Mouse (Mus musculus) midbrain, postnatal 0 days (tissue): ENCODE measurements around the gene Tpm3. TPM values are rescaled to one million over a fixed set of nuclear protein-coding genes. Genes with fewer than 3 reads are reported as not detected.

ENCODE experiments used
- ATAC-seq: fragments of 200-750 bp; cut with Nextera tagmentation; 2 replicates; pipeline ENCODE4 v1.8.0; 2017; ENCODE audit warnings: moderate number of reproducible peaks, mild to moderate bottlenecking, moderate TSS enrichment, moderate library complexity; ENCODE audit not compliant: low FRiP score
- DNase-seq: peaks from one replicate; pipeline ENCODE4 v3.0.0-alpha.2; 2015; ENCODE audit warnings: low spot score
- H3K27ac ChIP-seq: fragments of 300-500 bp; sonication (generic); 2 replicates; pipeline ENCODE4 v1.5.1; 2014; ENCODE audit warnings: low read depth, mild to moderate bottlenecking, low read length, mixed read lengths
- H3K27me3 ChIP-seq: fragments of 300-500 bp; sonication (generic); 2 replicates; pipeline ENCODE4 v1.6.1; 2014; ENCODE audit warnings: low read length, control low read depth, mixed read lengths; ENCODE audit not compliant: insufficient read depth
- H3K36me3 ChIP-seq: fragments of 300-500 bp; sonication (generic); 2 replicates; pipeline ENCODE4 v1.6.1; 2014; ENCODE audit warnings: low read length, control low read depth, mixed read lengths; ENCODE audit not compliant: insufficient read depth
- H3K4me1 ChIP-seq: fragments of 300-500 bp; sonication (generic); 2 replicates; pipeline ENCODE4 v1.6.1; 2014; ENCODE audit warnings: mild to moderate bottlenecking, control low read depth, antibody characterized with exemption, low read length, mixed read lengths; ENCODE audit not compliant: insufficient read depth
- H3K4me2 ChIP-seq: fragments of 300-500 bp; sonication (generic); 2 replicates; pipeline ENCODE4 v1.6.1; 2014; ENCODE audit warnings: low read depth, mild to moderate bottlenecking, low read length, mixed read lengths; ENCODE audit not compliant: poor library complexity, severe bottlenecking
- H3K4me3 ChIP-seq: fragments of 300-500 bp; sonication (generic); 2 replicates; pipeline ENCODE4 v1.5.1; 2014; ENCODE audit warnings: low read depth, mild to moderate bottlenecking, low read length, moderate library complexity
- H3K9ac ChIP-seq: fragments of 300-500 bp; sonication (generic); replicated peaks from 2 replicates; pipeline ENCODE4 v1.6.1; 2014; ENCODE audit warnings: mild to moderate bottlenecking, low read length, moderate library complexity, mixed read lengths; ENCODE audit not compliant: poor library complexity, severe bottlenecking
- H3K9me3 ChIP-seq: fragments of 300-500 bp; sonication (generic); 2 replicates; pipeline ENCODE4 v1.6.1; 2016; ENCODE audit warnings: low read length, control low read depth
- CTCF ChIP-seq: IDR thresholded peaks from 2 replicates; pipeline ENCODE4 v1.5.1; 2016; ENCODE audit warnings: antibody characterized with exemption, mild to moderate bottlenecking
- WGBS: fragments of 180-500 bp; shearing (Covaris S2); extraction: QIAGEN DNeasy Blood & Tissue Kit; methylation state at CpG from one replicate; pipeline ENCODE4 v1.1.7; 2014; 5-methylcytosine and 5-hydroxymethylcytosine counted together
- microRNA counts: library from miRNA; unstranded; fragments of <30 nt; microRNA quantifications from one replicate; lab custom pipeline; 2015
- microRNA-seq: library from miRNA; unstranded; fragments of <30 nt; microRNA quantifications from one replicate; pipeline ENCODE4, GENCODE M21; 2016; ENCODE audit warnings: borderline number of aligned reads
- polyA plus RNA-seq: library from polyadenylated mRNA; unstranded; fragments of >200 nt; fragmentation: Nextera tagmentation; extraction: Ambion mirVana; gene quantifications from 2 replicates; pipeline ENCODE4 v1.2.1, GENCODE M21; 2015
- total RNA-seq: library from RNA; depleted of rRNA; stranded (reverse); fragments of >200 nt; gene quantifications from 2 replicates; pipeline ENCODE4 v1.2.3, GENCODE M21; 2014; rRNA removed

Gene Tpm3
- total and polyA plus RNA-seq, 2 experiments from 2014 or later = 182 to 331 TPM

DNA sequence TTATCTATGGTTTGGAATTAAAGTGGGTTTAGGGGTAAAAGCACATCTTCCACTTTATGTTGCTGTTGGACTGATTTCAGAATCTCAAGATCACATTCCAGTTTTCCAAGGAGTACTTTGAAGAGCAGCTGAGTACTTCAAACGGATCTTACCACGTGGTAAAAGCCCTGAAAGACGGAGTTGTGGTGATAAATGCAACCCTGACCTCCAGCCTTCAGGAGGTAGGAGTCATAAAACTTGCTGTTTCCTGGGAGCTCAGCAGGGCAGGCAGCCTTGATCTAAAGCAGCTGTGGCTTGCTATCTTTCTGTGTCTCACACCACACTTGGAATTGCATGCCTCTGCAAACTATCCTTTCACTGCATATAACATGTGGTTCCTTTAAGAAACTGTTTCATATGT lies 62.0 kb downstream of the Tpm3 start:
- Histone ChIP-seq H3K27me3 (no peaks in the 10 kb centered on the region), H3K27ac (no peak overlapping the region), H3K4me2 (no peak overlapping the region), H3K9ac (no peak overlapping the region), H3K4me3 (no peak overlapping the region), H3K36me3 (no peaks in the 10 kb centered on the region), H3K9me3 (no peaks in the 10 kb centered on the region), H3K4me1 (no peaks in the 10 kb centered on the region)
- ATAC-seq (no peak), DNase-seq (no peak)
- no peak for TF ChIP-seq CTCF
- 70% methylated on average over 3 of the region's 3 CpGs for WGBS

- no peak for TF ChIP-seq CTCF
- Histone ChIP-seq H3K36me3 (no peaks in the 10 kb centered on the region), H3K27ac (no peak overlapping the region), H3K4me1 (no peaks in the 10 kb centered on the region), H3K9me3 (no peaks in the 10 kb centered on the region), H3K27me3 (no peaks in the 10 kb centered on the region), H3K9ac (no peak overlapping the region), H3K4me3 (no peak overlapping the region), H3K4me2 (no peak overlapping the region)
- ATAC-seq = no peak
- no peak for DNase-seq
- WGBS = 84% methylated on average over 5 of the region's 5 CpGs
Observed at GRCm38 (mm10) chr3:90134993-90135392, 62.5 kb downstream of the Tpm3 start.

- Histone ChIP-seq H3K4me3 (no peak overlapping the region), H3K9me3 (no peaks in the 10 kb centered on the region), H3K27me3 (no peaks in the 10 kb centered on the region), H3K4me2 (no peak overlapping the region), H3K36me3 (no peaks in the 10 kb centered on the region), H3K9ac (no peak overlapping the region), H3K4me1 (no peaks in the 10 kb centered on the region), H3K27ac (no peak overlapping the region)
- TF ChIP-seq CTCF = peak; percentile 51
- ATAC-seq (no peak), DNase-seq (peak; percentile 29)
- WGBS = 38% methylated on average over 13 of the region's 13 CpGs
Observed at GRCm38 (mm10) chr3:90136660-90137059, 64.2 kb downstream of the Tpm3 start.

DNA sequence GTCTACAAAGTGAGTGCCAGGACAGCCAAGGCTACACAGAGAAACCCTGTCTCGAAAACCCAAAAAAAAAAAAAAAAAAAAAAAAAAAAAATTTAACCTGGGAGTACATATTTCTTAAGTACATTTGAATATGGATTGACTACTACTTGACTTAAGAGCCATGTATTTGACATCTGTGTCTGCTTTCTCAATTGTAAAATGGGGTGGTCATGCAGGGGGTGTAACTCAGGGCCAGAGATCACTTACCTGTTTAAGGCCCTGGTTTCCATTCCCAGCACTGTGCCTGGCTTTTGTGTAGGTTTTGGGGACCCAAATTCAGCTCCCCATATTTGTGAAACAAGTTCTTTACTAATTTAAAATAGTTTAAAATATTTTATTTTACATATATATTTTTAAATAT lies 65.2 kb downstream of the Tpm3 start:
- no peak for TF ChIP-seq CTCF
- DNase-seq (no peak), ATAC-seq (no peak)
- Histone ChIP-seq H3K9ac (no peak overlapping the region), H3K27me3 (no peaks in the 10 kb centered on the region), H3K36me3 (no peaks in the 10 kb centered on the region), H3K9me3 (no peaks in the 10 kb centered on the region), H3K4me2 (no peak overlapping the region), H3K27ac (no peak overlapping the region), H3K4me3 (no peak overlapping the region), H3K4me1 (no peaks in the 10 kb centered on the region)
- WGBS = no CpG with 5 or more reads among the region's 1 CpGs

DNA sequence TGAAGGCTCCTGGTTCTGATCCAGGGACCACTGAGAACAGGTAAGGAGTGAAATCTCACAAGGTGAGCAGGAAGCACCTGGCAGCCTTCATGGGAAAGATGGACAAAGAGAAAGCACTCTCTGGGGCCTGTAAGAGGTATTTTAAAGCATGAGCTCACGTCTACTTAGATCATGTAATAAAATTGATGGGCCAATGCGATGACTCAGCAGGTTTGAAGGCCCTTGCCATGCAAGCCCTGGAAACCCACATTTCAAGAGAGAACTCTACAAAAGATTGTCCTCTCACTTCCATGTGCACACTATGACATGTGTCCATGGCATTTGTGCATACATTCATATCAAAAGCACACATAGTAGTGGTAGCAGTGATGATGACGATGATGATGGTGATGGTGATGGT lies 67.5 kb downstream of the Tpm3 start:
- 98% methylated on average over 3 of the region's 3 CpGs for WGBS
- no peaks in the 10 kb centered on the region for H3K36me3 ChIP-seq
- H3K9ac ChIP-seq = no peak overlapping the region
- no peaks in the 10 kb centered on the region for H3K27me3 ChIP-seq
- no peak overlapping the region for H3K4me2 ChIP-seq
- H3K4me3 ChIP-seq = no peak overlapping the region
- no peak for TF ChIP-seq CTCF
- DNase-seq = no peak
- no peaks in the 10 kb centered on the region for H3K9me3 ChIP-seq
- H3K27ac ChIP-seq = no peak overlapping the region
- no peak for ATAC-seq
- H3K4me1 ChIP-seq = no peaks in the 10 kb centered on the region

DNA sequence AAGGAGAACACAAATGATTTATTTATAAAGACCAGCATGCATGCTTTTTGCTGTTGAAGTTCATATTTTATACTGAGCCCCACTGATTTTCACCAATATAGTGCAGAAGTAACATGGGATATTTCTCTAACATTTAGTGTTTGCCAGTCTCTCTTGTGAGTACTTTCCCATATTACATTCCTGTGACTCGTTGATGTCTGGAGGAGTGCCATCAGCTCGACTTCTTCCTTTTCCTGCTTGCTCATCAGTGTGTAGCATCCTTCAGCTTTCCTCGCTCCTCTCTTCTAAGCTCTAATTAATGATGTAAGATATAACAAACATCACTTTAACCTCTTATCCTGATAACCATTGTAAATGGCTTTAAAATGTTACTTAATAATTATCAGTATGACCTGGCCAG lies 73.0 kb downstream of the Tpm3 start:
- H3K9ac ChIP-seq = no peak overlapping the region
- H3K9me3 ChIP-seq = no peaks in the 10 kb centered on the region
- H3K27me3 ChIP-seq = no peaks in the 10 kb centered on the region
- no peak overlapping the region for H3K27ac ChIP-seq
- no peak for ATAC-seq
- no peak for TF ChIP-seq CTCF
- no peaks in the 10 kb centered on the region for H3K36me3 ChIP-seq
- H3K4me3 ChIP-seq = no peak overlapping the region
- no peaks in the 10 kb centered on the region for H3K4me1 ChIP-seq
- no peak for DNase-seq
- 87% methylated on average over 3 of the region's 3 CpGs for whole genome bisulfite sequencing
- no peak overlapping the region for H3K4me2 ChIP-seq

DNA sequence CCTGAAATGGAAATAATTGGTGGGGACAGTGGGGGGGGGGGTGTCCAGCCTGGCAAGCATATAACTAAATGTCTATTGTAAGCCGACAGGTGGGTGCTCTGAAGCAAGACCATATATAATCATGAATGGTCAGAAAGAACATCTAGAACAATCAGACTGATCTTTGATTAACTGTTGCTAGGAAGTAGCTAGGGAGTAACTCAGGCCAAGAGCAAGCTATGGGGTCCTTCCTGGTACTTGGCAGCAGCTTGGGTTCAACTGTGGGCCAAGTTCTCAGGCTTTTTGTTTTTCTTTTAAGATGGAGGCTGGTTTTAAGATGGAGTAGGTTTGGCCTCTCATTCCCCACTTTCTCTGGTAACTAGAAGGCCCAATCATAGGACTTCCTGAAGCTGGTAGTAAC lies 74.2 kb downstream of the Tpm3 start:
- no peaks in the 10 kb centered on the region for H3K9me3 ChIP-seq
- H3K4me2 ChIP-seq = no peak overlapping the region
- no peaks in the 10 kb centered on the region for H3K36me3 ChIP-seq
- no peak overlapping the region for H3K27ac ChIP-seq
- WGBS = 56% methylated on average over 1 of the region's 1 CpGs
- no peaks in the 10 kb centered on the region for H3K27me3 ChIP-seq
- ATAC-seq (no peak), DNase-seq (peak; percentile 4)
- TF ChIP-seq CTCF = no peak
- no peaks in the 10 kb centered on the region for H3K4me1 ChIP-seq
- no peak overlapping the region for H3K9ac ChIP-seq
- H3K4me3 ChIP-seq = no peak overlapping the region

MicroRNAs within 50 kb of the gene (microRNA counts, 519-probe panel; counts per million panel counts)
- 3,079 counts per million, percentile 71 among the panel's probes with 10 or more counts for microRNA mmu-miR-190b (lab: Ali Mortazavi, UCI)

Small RNA genes lying within 50 kb of the gene (microRNA-seq; reads per million reads assigned to microRNA genes)
- 15.4 reads per million, percentile 26 among the genes with 10 or more reads in this experiment for gene Mir190b

Other genes with a start within 250 kb of the Tpm3 start
- 1.8 and 2.7 TPM in 2 replicates for gene She, start 241.3 kb upstream of the Tpm3 start, total RNA-seq
- 0.91 and 1.0 TPM in 2 replicates for gene She, start 241.3 kb upstream of the Tpm3 start, polyA plus RNA-seq
- gene Il6ra, start 159.5 kb upstream of the Tpm3 start, total RNA-seq = 0.99 and 2.0 TPM in 2 replicates
- gene Il6ra, start 159.5 kb upstream of the Tpm3 start, polyA plus RNA-seq = 1.1 and 1.8 TPM in 2 replicates
- gene Atp8b2, start 109.1 kb upstream of the Tpm3 start, total RNA-seq = 68.9 and 95.4 TPM in 2 replicates
- 7.9 and 9.0 TPM in 2 replicates for gene Atp8b2, start 109.1 kb upstream of the Tpm3 start, polyA plus RNA-seq
- 40.6 and 45.7 TPM in 2 replicates for gene Hax1, start 73.9 kb upstream of the Tpm3 start, total RNA-seq
- 71.8 and 77.4 TPM in 2 replicates for gene Hax1, start 73.9 kb upstream of the Tpm3 start, polyA plus RNA-seq
- 101 and 111 TPM in 2 replicates for gene 4933434E20Rik, start 21.0 kb upstream of the Tpm3 start, total RNA-seq
- 230 and 246 TPM in 2 replicates for gene 4933434E20Rik, start 21.0 kb upstream of the Tpm3 start, polyA plus RNA-seq
- 108 and 112 TPM in 2 replicates for gene Ubap2l, start 20.0 kb upstream of the Tpm3 start, total RNA-seq
- 93.2 and 133 TPM in 2 replicates for gene Ubap2l, start 20.0 kb upstream of the Tpm3 start, polyA plus RNA-seq
- 0.24 and 0.55 TPM in 2 replicates for gene Nup210l, start 31.5 kb downstream of the Tpm3 start, total RNA-seq
- gene Nup210l, start 31.5 kb downstream of the Tpm3 start, polyA plus RNA-seq = 0.17 and 0.22 TPM in 2 replicates
- 2,807 and 2,947 TPM in 2 replicates for gene Rps27, start 141.0 kb downstream of the Tpm3 start, total RNA-seq
- 773 and 821 TPM in 2 replicates for gene Rps27, start 141.0 kb downstream of the Tpm3 start, polyA plus RNA-seq
- 3.9 and 5.9 TPM in 2 replicates for gene Rab13, start 141.0 kb downstream of the Tpm3 start, total RNA-seq
- gene Rab13, start 141.0 kb downstream of the Tpm3 start, polyA plus RNA-seq = 17.4 and 18.5 TPM in 2 replicates
- 37.3 and 39.1 TPM in 2 replicates for gene Jtb, start 158.9 kb downstream of the Tpm3 start, total RNA-seq
- 115 and 123 TPM in 2 replicates for gene Jtb, start 158.9 kb downstream of the Tpm3 start, polyA plus RNA-seq
- gene Creb3l4, start 170.9 kb downstream of the Tpm3 start, total RNA-seq = 0.77 and 1.6 TPM in 2 replicates
- 1.2 and 1.7 TPM in 2 replicates for gene Creb3l4, start 170.9 kb downstream of the Tpm3 start, polyA plus RNA-seq
- 73.0 and 75.3 TPM in 2 replicates for gene Slc39a1, start 175.5 kb downstream of the Tpm3 start, total RNA-seq
- 60.3 and 62.4 TPM in 2 replicates for gene Slc39a1, start 175.5 kb downstream of the Tpm3 start, polyA plus RNA-seq
- gene Crtc2, start 181.5 kb downstream of the Tpm3 start, total RNA-seq = 19.5 and 20.4 TPM in 2 replicates
- 17.2 and 18.9 TPM in 2 replicates for gene Crtc2, start 181.5 kb downstream of the Tpm3 start, polyA plus RNA-seq
- gene Dennd4b, start 192.5 kb downstream of the Tpm3 start, total RNA-seq = 34.6 and 46.8 TPM in 2 replicates
- gene Dennd4b, start 192.5 kb downstream of the Tpm3 start, polyA plus RNA-seq = 6.9 and 7.7 TPM in 2 replicates
- gene Gatad2b, start 220.5 kb downstream of the Tpm3 start, total RNA-seq = 27.3 and 29.8 TPM in 2 replicates
- gene Gatad2b, start 220.5 kb downstream of the Tpm3 start, polyA plus RNA-seq = 10.2 and 12.9 TPM in 2 replicates